Mouse (Mus musculus): ENCODE data around the gene Csnk1g1.

- no peak for TF ChIP-seq CTCF (IDR thresholded peaks at IDR 0.05; ENCODE audit: extremely low read depth, insufficient read depth, insufficient read length, insufficient replicate concordance)
- no peak for TF ChIP-seq POLR2A (IDR thresholded peaks at IDR 0.05; ENCODE audit: low read depth, low read length)
Observed at GRCm38 (mm10) chr9:66060308-66060647, 151.6 kb downstream of the Csnk1g1 start.
